Mouse (Mus musculus) embryo, embryonic 10.5 days (tissue): ENCODE data around the gene Cfap36.

Source experiments
- DNase-seq: peaks from one replicate; pipeline ENCODE4 v3.0.0-alpha.2; 2015; ENCODE audit warnings: low spot score

The Cfap36 gene

DNA sequence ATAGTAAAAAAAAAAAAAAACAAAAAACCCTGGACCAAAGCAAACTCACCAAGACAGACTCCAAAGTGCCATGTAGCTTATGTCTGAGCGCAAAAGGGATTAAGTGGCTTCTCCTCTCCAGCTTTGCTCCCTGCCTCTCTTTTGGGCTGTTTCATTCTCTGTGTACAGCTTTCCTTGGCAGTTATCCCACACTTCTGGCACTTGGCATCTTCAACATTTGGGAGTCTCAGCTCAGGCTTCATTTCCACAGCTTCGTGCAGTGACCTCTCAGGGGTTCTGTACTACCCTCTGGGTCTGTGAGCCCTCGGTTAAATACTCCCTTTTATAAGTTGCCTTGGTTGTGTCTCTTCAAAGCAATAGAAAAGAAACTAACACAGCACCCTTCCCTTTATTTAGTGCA, 66.6 kb downstream of the Cfap36 start:
- no peak for DNase-seq

GRCm38 (mm10) chr11:29179319-29179718, 67.9 kb downstream of the Cfap36 start:
- no peak for DNase-seq

DNA sequence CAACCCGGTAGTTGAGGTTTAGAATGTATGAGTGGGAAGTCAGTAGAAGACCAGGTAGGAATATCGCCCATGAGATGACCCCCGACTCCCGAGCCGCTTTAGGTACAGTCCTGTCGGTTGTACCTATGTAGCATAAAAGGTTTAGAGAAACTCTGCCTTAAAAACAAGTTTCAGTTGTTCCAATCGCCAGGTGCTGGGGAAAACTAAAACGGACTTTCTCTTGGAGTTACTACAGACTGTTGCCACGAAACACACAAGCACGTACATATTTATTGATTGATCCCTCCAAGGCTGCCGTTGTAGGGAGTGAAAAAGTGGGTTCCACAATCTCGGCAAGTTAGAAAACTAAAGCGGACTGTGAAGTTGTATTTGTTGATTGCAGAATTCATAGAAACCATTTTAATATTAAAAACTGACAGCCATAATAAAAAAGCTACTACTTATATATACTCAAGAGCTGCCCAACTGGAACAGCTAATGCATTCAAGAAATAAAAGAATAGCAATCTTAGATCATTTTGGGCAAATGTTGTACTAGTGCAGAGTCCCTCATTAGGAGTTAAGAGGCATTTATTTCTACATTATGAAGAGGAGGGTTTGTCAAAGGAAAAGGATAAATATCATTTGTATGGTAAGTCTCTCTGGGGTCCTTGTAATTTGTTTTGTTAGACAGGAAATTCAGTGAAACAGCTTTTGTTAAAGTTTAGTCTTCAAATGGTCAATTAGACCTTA, 73.3 kb downstream of the Cfap36 start:
- no peak for DNase-seq

DNA sequence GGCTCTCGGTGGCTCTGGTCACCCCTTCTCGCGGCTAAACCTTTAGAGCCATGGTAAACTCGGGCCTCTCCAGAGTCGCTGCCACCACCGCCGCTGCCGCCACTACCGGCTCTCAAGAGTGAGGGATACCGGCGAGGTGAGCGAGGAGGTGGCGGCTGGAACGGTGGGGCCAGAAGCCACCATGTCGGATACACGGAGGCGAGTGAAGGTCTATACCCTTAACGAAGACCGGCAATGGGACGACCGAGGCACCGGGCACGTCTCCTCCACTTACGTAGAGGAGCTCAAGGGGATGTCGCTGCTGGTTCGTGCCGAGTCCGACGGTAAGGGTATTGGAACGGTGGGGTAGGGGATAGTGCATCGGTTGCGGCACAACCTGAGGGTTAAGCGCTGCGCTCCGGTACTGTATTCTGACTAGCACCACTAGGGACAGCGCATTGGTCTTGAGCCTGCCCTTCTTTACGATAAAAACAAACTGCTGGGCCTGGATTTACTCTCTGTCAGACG, 74.0 kb downstream of the Cfap36 start:
- DNase-seq = peak; percentile 83

DNA sequence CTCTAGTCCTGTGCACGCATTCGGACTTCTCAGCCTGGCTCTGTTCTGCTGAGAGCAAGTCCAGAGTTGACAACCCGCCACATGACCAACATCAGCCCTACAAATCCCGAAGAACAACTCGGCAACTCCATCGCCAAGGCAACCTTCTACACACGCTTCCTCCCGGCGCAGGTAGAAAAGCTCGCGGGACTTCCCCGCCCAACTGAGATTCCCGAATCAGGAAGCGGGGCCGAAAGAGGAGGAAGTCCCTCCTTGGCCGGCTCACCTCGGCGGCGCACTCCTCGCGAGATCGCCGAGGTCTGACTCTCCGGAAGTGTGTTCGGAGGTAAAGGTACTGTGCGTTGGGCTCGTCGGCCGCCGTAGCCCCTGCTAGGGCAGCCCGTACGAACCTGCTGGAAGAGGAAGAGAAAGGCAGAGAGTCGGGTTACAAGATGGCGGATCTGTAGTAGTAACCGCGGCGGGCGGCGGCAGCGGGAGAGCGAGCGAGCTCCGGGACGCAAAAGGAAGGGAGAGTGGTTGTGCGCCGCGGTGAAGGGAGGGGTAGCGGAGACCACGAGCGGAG, 74.6 kb downstream of the Cfap36 start, which contains the start of gene Ppp4r3b:
Gene Ppp4r3b (plus strand): TSS at position 328 of the 562 bp plus-strand sequence.
- peak; percentile 98 for DNase-seq

- peak; percentile 58 for DNase-seq
Observed at GRCm38 (mm10) chr11:29171959-29172391, 75.2 kb downstream of the Cfap36 start.
